Mouse (Mus musculus): ENCODE measurements around the gene Fam120b. TPM values are rescaled to one million over a fixed set of nuclear protein-coding genes. Genes with fewer than 3 reads are reported as not detected.

Fam120b gene
- polyA plus RNA-seq, 1 experiment from 2014 or later = 11.5 TPM

DNA sequence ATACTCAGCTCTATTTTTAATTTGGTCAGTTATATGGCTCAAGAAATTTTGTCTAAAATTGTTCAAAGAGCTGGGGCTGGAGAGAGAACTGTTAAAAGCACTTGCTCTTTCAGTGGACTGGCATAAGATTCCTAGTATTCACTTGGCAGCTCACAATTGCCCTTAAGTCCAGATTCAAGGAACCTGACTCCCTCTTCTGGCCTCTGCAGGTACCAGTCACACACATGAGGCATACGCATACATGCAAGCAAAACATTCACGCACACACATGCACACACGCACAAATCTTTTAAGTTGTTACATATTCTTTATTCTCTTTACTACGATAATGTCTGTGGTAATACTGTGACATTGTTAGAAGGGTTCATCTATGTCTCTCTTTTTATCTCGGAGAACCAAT, 12.6 kb upstream of the Fam120b start:
- TF ChIP-seq CTCF (IDR thresholded peaks at IDR 0.05; ENCODE audit: low read depth) = peak; percentile 29
- no peak for ATAC-seq
- H3K36me3 ChIP-seq (ENCODE audit: control insufficient read depth, insufficient read depth) = no peaks in the 10 kb centered on the region
- no peak overlapping the region for H3K27ac ChIP-seq (ENCODE audit: low read depth, low read length)
- peaks cover 5% of the 10 kb centered on the region; the same call in 1 of the 2 replicates for H3K4me1 ChIP-seq (replicated peaks; ENCODE audit: control insufficient read depth, insufficient read depth, low read length)
- H3K9me3 ChIP-seq (ENCODE audit: control insufficient read depth) = no peaks in the 10 kb centered on the region
- no peaks in the 10 kb centered on the region for H3K27me3 ChIP-seq (replicated peaks; ENCODE audit: control insufficient read depth, insufficient read depth, low read length)
- 97% methylated on average over 5 of the region's 5 CpGs for WGBS
- no peak overlapping the region for H3K4me2 ChIP-seq (replicated peaks; ENCODE audit: low read depth)
- H3K4me3 ChIP-seq (ENCODE audit: low read depth, low read length) = no peak overlapping the region
- H3K9ac ChIP-seq (ENCODE audit: low read depth, low read length) = no peak overlapping the region

GRCm38 (mm10) chr17:15388892-15389291, 7.1 kb upstream of the Fam120b start:
- no peak overlapping the region for H3K4me3 ChIP-seq (ENCODE audit: low read depth, low read length)
- H3K27me3 ChIP-seq (replicated peaks; ENCODE audit: control insufficient read depth, insufficient read depth, low read length) = no peaks in the 10 kb centered on the region
- 35% methylated on average over 4 of the region's 4 CpGs for WGBS
- no peaks in the 10 kb centered on the region for H3K9me3 ChIP-seq (ENCODE audit: control insufficient read depth)
- H3K4me2 ChIP-seq (replicated peaks; ENCODE audit: low read depth) = no peak overlapping the region
- H3K27ac ChIP-seq (ENCODE audit: low read depth, low read length) = peak overlapping the region; percentile 75
- no peak for TF ChIP-seq CTCF (IDR thresholded peaks at IDR 0.05; ENCODE audit: low read depth)
- H3K9ac ChIP-seq (ENCODE audit: low read depth, low read length) = no peak overlapping the region
- H3K36me3 ChIP-seq (ENCODE audit: control insufficient read depth, insufficient read depth) = no peaks in the 10 kb centered on the region
- H3K4me1 ChIP-seq (replicated peaks; ENCODE audit: control insufficient read depth, insufficient read depth, low read length) = no peaks in the 10 kb centered on the region
- ATAC-seq = peak; percentile 62

GRCm38 (mm10) chr17:15389356-15389755, 6.6 kb upstream of the Fam120b start:
- Histone ChIP-seq H3K27ac (ENCODE audit: low read depth, low read length) (peak overlapping the region; percentile 50; the same call in 1 of the 2 replicates), H3K9ac (ENCODE audit: low read depth, low read length) (no peak overlapping the region), H3K4me2 (replicated peaks; ENCODE audit: low read depth) (peak overlapping the region; percentile 43), H3K9me3 (ENCODE audit: control insufficient read depth) (no peaks in the 10 kb centered on the region), H3K4me3 (ENCODE audit: low read depth, low read length) (no peak overlapping the region), H3K36me3 (ENCODE audit: control insufficient read depth, insufficient read depth) (no peaks in the 10 kb centered on the region), H3K27me3 (replicated peaks; ENCODE audit: control insufficient read depth, insufficient read depth, low read length) (no peaks in the 10 kb centered on the region), H3K4me1 (replicated peaks; ENCODE audit: control insufficient read depth, insufficient read depth, low read length) (no peaks in the 10 kb centered on the region)
- ATAC-seq = peak; percentile 99
- no peak for TF ChIP-seq CTCF (IDR thresholded peaks at IDR 0.05; ENCODE audit: low read depth)
- 42% methylated on average over 8 of the region's 8 CpGs for WGBS

- Histone ChIP-seq H3K9ac (ENCODE audit: low read depth, low read length) (no peak overlapping the region), H3K9me3 (ENCODE audit: control insufficient read depth) (no peaks in the 10 kb centered on the region), H3K4me2 (replicated peaks; ENCODE audit: low read depth) (no peak overlapping the region), H3K36me3 (ENCODE audit: control insufficient read depth, insufficient read depth) (peaks cover 30% of the 10 kb centered on the region), H3K27ac (ENCODE audit: low read depth, low read length) (no peak overlapping the region), H3K27me3 (replicated peaks; ENCODE audit: control insufficient read depth, insufficient read depth, low read length) (no peaks in the 10 kb centered on the region), H3K4me3 (ENCODE audit: low read depth, low read length) (no peak overlapping the region), H3K4me1 (replicated peaks; ENCODE audit: control insufficient read depth, insufficient read depth, low read length) (peaks cover 3% of the 10 kb centered on the region)
- no peak for TF ChIP-seq CTCF (IDR thresholded peaks at IDR 0.05; ENCODE audit: low read depth)
- 96% methylated on average over 17 of the region's 17 CpGs for WGBS
- no peak for ATAC-seq
Observed at GRCm38 (mm10) chr17:15401716-15402115, 5.7 kb downstream of the Fam120b start.

GRCm38 (mm10) chr17:15406576-15406975, 10.6 kb downstream of the Fam120b start:
- H3K27me3 ChIP-seq (replicated peaks; ENCODE audit: control insufficient read depth, insufficient read depth, low read length) = no peaks in the 10 kb centered on the region
- H3K4me1 ChIP-seq (replicated peaks; ENCODE audit: control insufficient read depth, insufficient read depth, low read length) = no peaks in the 10 kb centered on the region
- peaks cover 69% of the 10 kb centered on the region for H3K36me3 ChIP-seq (ENCODE audit: control insufficient read depth, insufficient read depth)
- WGBS = 73% methylated on average over 2 of the region's 2 CpGs
- TF ChIP-seq CTCF (IDR thresholded peaks at IDR 0.05; ENCODE audit: low read depth) = no peak
- H3K27ac ChIP-seq (ENCODE audit: low read depth, low read length) = no peak overlapping the region
- no peak overlapping the region for H3K4me2 ChIP-seq (replicated peaks; ENCODE audit: low read depth)
- H3K9me3 ChIP-seq (ENCODE audit: control insufficient read depth) = no peaks in the 10 kb centered on the region
- no peak for ATAC-seq
- no peak overlapping the region for H3K9ac ChIP-seq (ENCODE audit: low read depth, low read length)
- no peak overlapping the region for H3K4me3 ChIP-seq (ENCODE audit: low read depth, low read length)

GRCm38 (mm10) chr17:15409261-15409660, 13.3 kb downstream of the Fam120b start:
- Histone ChIP-seq H3K4me1 (replicated peaks; ENCODE audit: control insufficient read depth, insufficient read depth, low read length) (no peaks in the 10 kb centered on the region), H3K4me3 (ENCODE audit: low read depth, low read length) (no peak overlapping the region), H3K27me3 (replicated peaks; ENCODE audit: control insufficient read depth, insufficient read depth, low read length) (no peaks in the 10 kb centered on the region), H3K9ac (ENCODE audit: low read depth, low read length) (no peak overlapping the region), H3K4me2 (replicated peaks; ENCODE audit: low read depth) (no peak overlapping the region), H3K27ac (ENCODE audit: low read depth, low read length) (no peak overlapping the region), H3K36me3 (ENCODE audit: control insufficient read depth, insufficient read depth) (peaks cover 58% of the 10 kb centered on the region), H3K9me3 (ENCODE audit: control insufficient read depth) (no peaks in the 10 kb centered on the region)
- 88% methylated on average over 10 of the region's 10 CpGs for WGBS
- ATAC-seq = no peak
- TF ChIP-seq CTCF (IDR thresholded peaks at IDR 0.05; ENCODE audit: low read depth) = no peak

GRCm38 (mm10) chr17:15410861-15411260, 14.9 kb downstream of the Fam120b start:
- no peaks in the 10 kb centered on the region for H3K27me3 ChIP-seq (replicated peaks; ENCODE audit: control insufficient read depth, insufficient read depth, low read length)
- ATAC-seq = no peak
- H3K36me3 ChIP-seq (ENCODE audit: control insufficient read depth, insufficient read depth) = peaks cover 67% of the 10 kb centered on the region
- TF ChIP-seq CTCF (IDR thresholded peaks at IDR 0.05; ENCODE audit: low read depth) = no peak
- H3K9ac ChIP-seq (ENCODE audit: low read depth, low read length) = no peak overlapping the region
- no peaks in the 10 kb centered on the region for H3K4me1 ChIP-seq (replicated peaks; ENCODE audit: control insufficient read depth, insufficient read depth, low read length)
- H3K27ac ChIP-seq (ENCODE audit: low read depth, low read length) = no peak overlapping the region
- H3K4me2 ChIP-seq (replicated peaks; ENCODE audit: low read depth) = no peak overlapping the region
- H3K4me3 ChIP-seq (ENCODE audit: low read depth, low read length) = no peak overlapping the region
- no peaks in the 10 kb centered on the region for H3K9me3 ChIP-seq (ENCODE audit: control insufficient read depth)
- WGBS = 92% methylated on average over 1 of the region's 1 CpGs
